Mouse (Mus musculus) heart, postnatal 36 days (tissue): ENCODE data around the gene Clasp2. TPM values are rescaled to one million over a fixed set of nuclear protein-coding genes. Genes with fewer than 3 reads are reported as not detected.
A peak's percentile ranks its signal among the peaks of the same experiment; 100 is the strongest.
"Not testable (repeated sequence)": the region's sequence is repeated elsewhere in the genome, so short reads cannot be mapped to it uniquely, and the experiment has no call there.

Experiments
- DNase-seq, 2 experiments: peaks; one replicate each; pipeline ENCODE4 v3.0.0; 2021 to 2022
- intact Hi-C: fragments of 180-260 bp; cut with DNase I; formaldehyde crosslinking; loops from one replicate; pipeline ENCODE4 v1.15.1; 2025
- total RNA-seq, 2 experiments: library from RNA; stranded (reverse); gene quantifications; 2 replicates each; pipeline ENCODE4 v1.2.3; 2021

The Clasp2 gene
- total RNA-seq, 2 experiments from 2014 or later: 50.9 to 58.9 TPM

DNA sequence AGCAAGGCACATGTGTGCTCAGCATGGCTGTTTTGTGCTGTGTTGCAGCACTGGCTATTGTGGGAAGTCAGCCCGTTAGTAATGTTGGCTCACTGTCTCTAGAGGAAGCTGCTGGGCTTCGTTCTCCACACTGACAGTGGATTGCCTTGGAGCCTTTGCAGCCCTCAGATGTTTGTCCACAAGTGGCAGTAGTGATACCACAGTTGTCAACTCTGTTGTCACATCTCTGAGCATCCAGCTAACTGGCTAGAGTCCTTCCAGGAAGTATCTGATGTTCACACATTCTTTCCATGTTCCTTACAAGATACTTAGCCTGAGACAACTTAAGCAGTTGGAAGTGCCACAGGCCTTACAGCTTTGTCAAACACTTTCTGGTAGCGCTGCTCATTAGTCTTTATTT is 2.0 kb downstream of the Clasp2 start:
- intact Hi-C loops: loop anchor here (2.0 to 10.0 kb wide), 4 partner anchors 119 to 372 kb away; no protein-coding TSS in a partner anchor
- DNase-seq: no peak

DNA sequence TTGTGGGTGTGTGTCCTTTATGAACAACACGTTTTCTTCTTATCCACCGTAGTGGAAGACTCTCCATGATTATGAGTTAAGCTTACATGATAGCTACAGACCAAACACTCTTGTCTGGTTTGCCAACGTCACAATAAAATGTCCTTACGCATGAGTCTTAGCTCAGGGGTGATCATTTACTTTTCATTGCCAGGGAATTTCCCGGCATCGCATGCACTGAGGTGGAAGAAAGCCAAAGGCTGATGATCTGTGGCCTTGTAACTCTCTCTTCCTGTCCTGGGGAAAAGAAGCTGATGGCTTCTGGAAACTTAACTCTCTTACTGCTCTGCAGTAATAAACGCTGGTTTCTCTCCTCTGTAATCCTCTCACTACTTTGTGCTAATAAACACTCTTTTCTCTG is 8.1 kb downstream of the Clasp2 start:
- intact Hi-C loops: loop anchor here (2.0 to 10.0 kb wide), 2 partner anchors 43 to 365 kb away; no protein-coding TSS in a partner anchor

GRCm38 (mm10) chr9:113755888-113756719 is 14.8 kb downstream of the Clasp2 start:
- DNase-seq: no peak
- intact Hi-C loops: no loop called here

More for the DNA sequence above, 8.1 kb downstream of the Clasp2 start:
- peak; percentile 34 to 39 for DNase-seq

GRCm38 (mm10) chr9:113758472-113758871 is 17.2 kb downstream of the Clasp2 start:
- intact Hi-C loops: no loop called here
- DNase-seq: no peak

- no peak for DNase-seq
- intact Hi-C loops: no loop called here
These were observed 18.4 kb downstream of the Clasp2 start for GRCm38 (mm10) chr9:113759684-113760083.

GRCm38 (mm10) chr9:113762389-113762788 is 21.1 kb downstream of the Clasp2 start:
- intact Hi-C loops: no loop called here
- DNase-seq: no peak

DNA sequence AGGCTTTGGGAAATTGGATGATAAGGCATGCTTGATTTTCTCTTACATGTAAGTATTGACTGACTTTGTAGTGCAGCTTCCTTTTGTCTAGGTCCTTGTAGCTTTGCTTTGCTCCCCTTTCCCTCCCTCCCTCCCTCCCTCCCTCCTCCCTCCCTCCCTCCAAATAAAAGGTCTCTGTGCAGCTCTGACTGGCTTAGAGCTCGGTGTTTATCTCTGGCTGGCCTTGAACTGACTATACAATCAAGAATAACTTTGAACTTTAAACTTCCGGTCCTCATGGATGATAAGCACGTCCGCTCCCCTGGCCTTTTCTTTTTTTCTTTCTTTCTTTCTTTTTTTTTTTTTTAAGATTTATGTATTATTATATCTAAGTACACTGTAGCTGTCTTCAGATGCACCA is 21.9 kb downstream of the Clasp2 start:
- no peak for DNase-seq
- intact Hi-C loops: no loop called here

DNA sequence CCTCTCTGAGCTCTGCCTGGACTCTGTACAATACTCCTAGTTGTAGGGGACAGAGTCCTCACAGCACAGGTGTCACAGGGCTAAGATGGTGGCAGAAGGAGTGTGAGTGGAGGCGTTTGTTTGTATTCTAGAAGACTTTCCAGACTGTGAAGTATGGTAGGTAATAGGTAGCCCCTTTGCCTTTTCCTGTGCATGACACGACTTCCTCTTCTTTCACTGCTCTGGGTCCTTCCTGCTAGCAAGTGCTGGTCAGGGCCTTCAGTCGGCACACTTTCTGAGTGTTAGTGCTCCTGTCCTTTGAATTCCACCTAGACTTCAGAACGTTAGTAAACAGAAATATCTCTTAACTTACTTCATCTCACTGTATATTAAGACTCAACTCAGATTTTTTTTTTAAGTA is 29.4 kb downstream of the Clasp2 start:
- intact Hi-C loops: no loop called here
- DNase-seq: no peak

DNA sequence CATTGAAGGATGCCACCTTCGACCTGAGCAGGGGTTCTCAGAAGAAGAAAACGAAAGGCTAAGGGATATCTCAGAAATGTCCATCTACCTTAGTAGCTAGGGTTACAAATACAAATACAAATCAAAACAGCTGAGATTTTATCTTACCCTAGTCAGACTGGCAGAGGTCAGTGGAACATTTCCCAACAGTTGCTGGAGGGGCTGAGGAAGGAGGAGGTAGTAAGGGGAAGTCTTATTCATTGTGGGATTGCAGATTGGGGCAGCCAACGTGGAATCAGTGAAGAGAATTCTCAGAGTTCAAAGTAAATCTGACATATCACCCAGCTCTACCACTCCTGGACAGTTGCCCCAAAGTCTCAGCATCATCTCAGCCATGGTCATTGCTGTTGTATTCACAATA is 39.6 kb downstream of the Clasp2 start:
- intact Hi-C loops: no loop called here
- no peak for DNase-seq

- no peak for DNase-seq
- intact Hi-C loops: no loop called here
These were observed 41.2 kb downstream of the Clasp2 start for GRCm38 (mm10) chr9:113782362-113783005.

DNA sequence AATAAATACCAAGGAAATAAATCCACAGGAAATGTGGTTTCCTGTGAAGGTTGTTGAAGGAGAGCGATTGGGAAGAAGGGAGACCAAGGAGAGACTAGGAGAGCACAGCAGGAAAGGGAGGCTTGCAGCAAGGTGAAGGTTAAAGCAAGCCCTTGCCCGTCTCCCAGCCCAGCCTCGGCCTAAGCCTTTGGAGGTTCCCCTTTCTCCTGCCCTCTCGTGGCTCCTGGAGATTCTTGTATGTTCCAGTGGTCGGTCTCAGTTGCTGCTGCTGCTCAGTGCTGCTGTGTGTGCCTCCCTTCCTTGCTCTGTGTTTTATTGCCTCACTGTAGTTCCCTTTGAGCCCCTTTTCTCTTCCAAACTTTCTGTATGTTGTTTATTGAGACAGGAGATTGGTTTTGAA is 42.4 kb downstream of the Clasp2 start:
- DNase-seq: no peak
- intact Hi-C loops: no loop called here

GRCm38 (mm10) chr9:113789283-113789682 is 48.0 kb downstream of the Clasp2 start:
- intact Hi-C loops, DNase-seq: not testable (repeated sequence)

GRCm38 (mm10) chr9:113792651-113793512 is 51.6 kb downstream of the Clasp2 start:
- peak; percentile 69 to 79 for DNase-seq
- intact Hi-C loops: loop anchor here (2.0 kb wide), 1 partner anchor 44 kb away; no protein-coding TSS in a partner anchor

GRCm38 (mm10) chr9:113793513-113793905 is 52.2 kb downstream of the Clasp2 start:
- peak in 1 of 2 experiments; percentile 12 for DNase-seq
- intact Hi-C loops: loop anchor here (2.0 kb wide), 1 partner anchor 45 kb away; no protein-coding TSS in a partner anchor

DNA sequence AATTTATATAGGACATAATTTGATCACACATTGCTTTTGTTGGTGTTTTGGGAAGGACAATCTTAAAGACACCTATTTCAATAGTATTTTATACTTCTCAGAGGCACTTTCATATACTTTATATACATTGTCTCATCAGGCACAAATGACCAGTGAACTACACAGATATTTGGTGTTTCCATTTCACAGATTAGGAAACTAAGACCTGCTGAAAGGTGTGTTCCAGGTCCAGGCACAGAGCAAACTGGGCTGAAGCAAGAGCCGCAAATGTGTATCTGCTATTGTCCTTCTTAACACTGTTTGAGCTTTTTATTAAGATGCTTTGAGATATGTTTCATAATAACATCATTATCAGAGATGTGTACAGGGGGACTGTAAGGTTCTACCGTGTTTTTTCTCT is 52.7 kb downstream of the Clasp2 start:
- intact Hi-C loops: loop anchor here (2.0 kb wide), 1 partner anchor 45 kb away; no protein-coding TSS in a partner anchor
- no peak for DNase-seq

DNA sequence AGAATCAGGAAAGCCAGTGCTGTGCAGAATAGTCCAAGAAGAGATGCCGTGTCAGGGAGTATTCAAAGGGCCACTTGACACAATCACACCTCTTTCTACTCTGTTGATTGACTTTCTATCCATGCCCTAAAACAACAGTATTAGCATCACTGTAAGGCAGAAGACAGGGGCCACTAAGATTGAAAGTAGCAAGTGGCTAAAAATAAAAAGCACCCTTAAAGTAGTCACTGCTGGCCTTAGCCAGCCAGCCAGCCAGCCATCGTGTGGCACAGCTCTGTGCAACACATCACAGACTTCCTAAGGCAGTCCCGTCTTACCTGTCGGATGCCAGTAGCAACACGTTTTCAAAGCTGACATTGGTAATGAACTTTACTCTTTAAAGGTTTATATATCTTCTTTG is 55.9 kb downstream of the Clasp2 start:
- DNase-seq: no peak
- intact Hi-C loops: no loop called here

GRCm38 (mm10) chr9:113800671-113801070 is 59.4 kb downstream of the Clasp2 start:
- no peak for DNase-seq
- intact Hi-C loops: no loop called here

DNA sequence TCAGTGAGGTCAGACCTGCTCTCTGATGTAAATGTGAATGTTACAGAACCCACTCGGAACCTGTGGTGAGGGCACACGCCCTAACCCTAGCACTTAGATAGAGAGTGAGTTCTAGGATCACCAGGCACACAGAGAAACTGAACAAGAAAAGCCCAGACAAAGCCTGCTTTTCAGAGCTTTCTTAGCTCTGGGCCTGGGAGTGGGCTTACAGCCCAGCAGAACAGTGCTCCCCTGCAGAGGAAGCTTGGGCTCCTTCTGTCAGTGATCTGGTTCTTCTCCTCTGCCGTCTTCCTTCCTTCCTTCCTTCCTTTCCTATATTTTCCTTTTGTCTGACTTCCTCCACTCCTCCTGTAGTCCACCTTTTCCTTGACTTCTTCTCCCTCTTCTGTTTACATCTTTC is 61.5 kb downstream of the Clasp2 start:
- intact Hi-C loops: no loop called here
- no peak for DNase-seq

GRCm38 (mm10) chr9:113803751-113804150 is 62.5 kb downstream of the Clasp2 start:
- intact Hi-C loops: no loop called here
- no peak for DNase-seq

DNA sequence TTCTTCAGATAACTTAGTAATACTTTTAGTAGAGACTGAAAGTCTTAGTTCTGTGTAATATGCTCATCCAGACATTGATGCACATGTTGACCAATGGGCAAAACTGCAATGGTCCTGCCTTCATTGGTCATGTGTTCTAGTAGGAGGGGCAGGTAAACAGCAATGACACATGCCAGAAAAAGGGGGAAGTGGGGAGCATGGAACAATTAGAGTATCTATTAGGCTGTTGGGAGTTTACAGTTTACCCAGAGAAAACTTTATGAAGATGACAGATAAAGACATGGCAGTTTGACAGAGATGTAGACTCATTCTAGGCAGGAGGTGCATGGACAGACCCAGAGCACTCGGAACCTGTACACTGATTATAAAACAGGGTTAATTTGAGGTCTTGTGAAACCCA is 64.1 kb downstream of the Clasp2 start:
- intact Hi-C loops: no loop called here
- no peak for DNase-seq

DNA sequence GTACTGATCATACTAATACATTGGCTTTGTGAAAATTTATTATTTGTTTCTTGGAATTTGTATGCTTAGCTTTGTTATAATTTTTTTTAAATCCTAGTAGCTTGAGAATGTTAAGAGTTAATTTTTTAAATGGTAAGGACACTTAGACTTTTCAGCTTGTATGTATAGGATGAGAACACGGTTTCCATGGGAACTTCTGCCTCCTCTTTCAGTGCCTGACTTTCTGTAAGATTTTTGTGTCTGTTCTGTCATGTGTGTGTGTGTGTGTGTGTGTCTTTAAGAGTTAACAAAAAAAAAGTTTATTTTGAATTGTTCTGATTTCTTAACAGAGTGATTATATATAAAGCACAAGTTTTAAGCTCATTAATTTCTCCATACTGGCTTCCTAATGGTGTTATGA is 70.1 kb downstream of the Clasp2 start:
- no peak for DNase-seq
- intact Hi-C loops: no loop called here
